Mouse (Mus musculus) liver, adult 2 months (tissue): ENCODE measurements around the gene Ccr9. TPM values are rescaled to one million over a fixed set of nuclear protein-coding genes. Genes with fewer than 3 reads are reported as not detected.

Experiments used
- DNase-seq: peaks from one replicate; pipeline ENCODE4 v3.0.0-alpha.2; 2011; ENCODE audit warnings: low read depth, low spot score; ENCODE audit errors: extremely low read depth
- H3K27ac ChIP-seq: fragments of 200-500 bp; replicated peaks from 2 replicates; pipeline ENCODE4 v1.5.1; 2012; ENCODE audit warnings: low read depth, mild to moderate bottlenecking, control low read depth, inconsistent platforms, low read length; ENCODE audit not compliant: insufficient read depth
- H3K27me3 ChIP-seq: fragments of 200-500 bp; 2 replicates; pipeline ENCODE4 v1.6.1; 2012; ENCODE audit warnings: mild to moderate bottlenecking, moderate library complexity, low read length, inconsistent platforms; ENCODE audit not compliant: control insufficient read depth, insufficient read depth
- H3K36me3 ChIP-seq: fragments of 200-500 bp; 2 replicates; pipeline ENCODE4 v1.6.1; 2012; ENCODE audit warnings: low read length, inconsistent platforms; ENCODE audit not compliant: control insufficient read depth, insufficient read depth
- H3K4me1 ChIP-seq: fragments of 200-500 bp; 2 replicates; pipeline ENCODE4 v1.6.1; 2011; ENCODE audit warnings: low read length; ENCODE audit not compliant: control insufficient read depth, insufficient read depth
- H3K4me3 ChIP-seq: fragments of 200-500 bp; 2 replicates; pipeline ENCODE4 v1.5.1; 2011; ENCODE audit warnings: low read depth, mild to moderate bottlenecking, control low read depth, low read length, moderate library complexity; ENCODE audit not compliant: insufficient read depth
- H3K79me2 ChIP-seq: fragments of 200-500 bp; 2 replicates; pipeline ENCODE4 v1.6.1; 2012; ENCODE audit warnings: inconsistent platforms, mild to moderate bottlenecking, low read length, moderate library complexity; ENCODE audit not compliant: control insufficient read depth, insufficient read depth
- H3K9ac ChIP-seq: fragments of 200-500 bp; 2 replicates; pipeline ENCODE4 v1.6.1; 2012; ENCODE audit warnings: low read depth, mild to moderate bottlenecking, control low read depth, inconsistent platforms, low read length
- CTCF ChIP-seq: fragments of 200-500 bp; IDR thresholded peaks from 2 replicates; pipeline ENCODE4 v1.5.1; 2011; ENCODE audit warnings: low read depth, low read length, control low read depth
- POLR2A ChIP-seq: fragments of 200-500 bp; IDR thresholded peaks from 2 replicates; pipeline ENCODE4 v1.6.1; 2011; ENCODE audit warnings: low read length, control low read depth; ENCODE audit not compliant: insufficient read depth; ENCODE audit errors: extremely low read depth
- WGBS: fragments of 180-500 bp; shearing (Covaris S2); methylation state at CpG from one replicate; pipeline ENCODE4 v1.1.7; 2018; 5-methylcytosine and 5-hydroxymethylcytosine counted together
- polyA plus RNA-seq: library from polyadenylated mRNA; depleted of rRNA; stranded (reverse); fragments of >200 nt; gene quantifications from 2 replicates; pipeline ENCODE4 v1.2.3, GENCODE M21; 2012; rRNA removed
- total RNA-seq: library from RNA; depleted of rRNA; stranded (reverse); fragments of >200 nt; gene quantifications from 2 replicates; pipeline ENCODE4 v1.2.3, GENCODE M21; 2014; rRNA removed

Ccr9 gene
- 0.18 and 0.20 TPM in 2 replicates for total RNA-seq
- 0.21 and 0.22 TPM in 2 replicates for polyA plus RNA-seq

GRCm38 (mm10) chr9:123678327-123679105, at the start of gene Ccr9, which contains the start of gene Slc6a20a:
Gene Ccr9, plus strand, starts transcription at chr9:123678439.
Gene Slc6a20a, minus strand, starts transcription at chr9:123678885.
- 0 out of 2 replicates have a peak within 1 kb of the TSS, but pooled peaks have one; percentile 24 for H3K9ac ChIP-seq
- peak within 1 kb of the TSS; percentile 47; the same call in 1 of the 2 replicates for H3K4me3 ChIP-seq
- H3K27me3 ChIP-seq: peaks cover 9% of the 10 kb centered on the region
- no peak for DNase-seq
- WGBS: 2% methylated on average over 73 of the region's 73 CpGs
- H3K36me3 ChIP-seq: no peaks in the 10 kb centered on the region
- H3K27ac ChIP-seq: no peak within 1 kb of the TSS
- peaks cover 3% of the 10 kb centered on the region for H3K4me1 ChIP-seq
- TF ChIP-seq CTCF (no peak), POLR2A (no peak)
- no peaks in the 10 kb centered on the region for H3K79me2 ChIP-seq

GRCm38 (mm10) chr9:123631666-123632065, 46.6 kb upstream of the Ccr9 start:
- no peak for TF ChIP-seq CTCF
- Histone ChIP-seq H3K27ac (no peak overlapping the region), H3K36me3 (no peaks in the 10 kb centered on the region), H3K4me3 (no peak overlapping the region), H3K9ac (no peak overlapping the region), H3K27me3 (no peaks in the 10 kb centered on the region), H3K4me1 (no peaks in the 10 kb centered on the region), H3K79me2 (no peaks in the 10 kb centered on the region)
- DNase-seq: no peak
- WGBS: 86% methylated on average over 3 of the region's 3 CpGs

DNA sequence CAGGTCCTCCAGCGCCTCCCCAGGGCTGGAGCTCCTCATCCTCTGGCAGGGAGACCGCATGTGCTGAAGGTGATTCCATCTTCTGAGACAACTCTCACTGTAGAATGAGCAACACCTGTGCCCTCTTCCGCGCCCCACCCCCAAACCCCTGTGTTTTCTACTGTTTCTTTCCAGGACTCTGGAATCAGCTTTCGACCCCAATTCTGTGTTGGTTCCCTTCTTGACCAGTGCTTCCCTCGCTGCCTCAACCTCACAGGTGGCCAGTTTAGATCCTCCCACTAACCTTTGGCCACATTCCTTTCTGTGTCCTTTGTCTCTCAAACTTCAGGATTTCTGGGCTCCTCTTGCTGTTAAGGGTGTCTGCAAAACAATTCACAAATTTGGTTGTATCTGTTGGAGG, 46.0 kb upstream of the Ccr9 start, which contains the start of gene Slc6a20b:
Slc6a20b (minus strand) TSS at position 285 of the 400 bp plus-strand sequence.
- Histone ChIP-seq H3K4me1 (no peaks in the 10 kb centered on the region), H3K79me2 (no peaks in the 10 kb centered on the region), H3K9ac (no peak within 1 kb of the TSS), H3K27me3 (no peaks in the 10 kb centered on the region), H3K36me3 (no peaks in the 10 kb centered on the region), H3K4me3 (no peak within 1 kb of the TSS), H3K27ac (no peak within 1 kb of the TSS)
- DNase-seq: no peak
- 75% methylated on average over 6 of the region's 6 CpGs for WGBS
- TF ChIP-seq POLR2A (no peak), CTCF (no peak)

- Histone ChIP-seq H3K4me1 (no peaks in the 10 kb centered on the region), H3K79me2 (no peaks in the 10 kb centered on the region), H3K4me3 (no peak overlapping the region), H3K9ac (no peak overlapping the region), H3K27me3 (no peaks in the 10 kb centered on the region), H3K27ac (no peak overlapping the region), H3K36me3 (no peaks in the 10 kb centered on the region)
- no peak for TF ChIP-seq CTCF
- no peak for DNase-seq
- 81% methylated on average over 3 of the region's 3 CpGs for WGBS
Observed at GRCm38 (mm10) chr9:123632993-123633392, 45.2 kb upstream of the Ccr9 start.

DNA sequence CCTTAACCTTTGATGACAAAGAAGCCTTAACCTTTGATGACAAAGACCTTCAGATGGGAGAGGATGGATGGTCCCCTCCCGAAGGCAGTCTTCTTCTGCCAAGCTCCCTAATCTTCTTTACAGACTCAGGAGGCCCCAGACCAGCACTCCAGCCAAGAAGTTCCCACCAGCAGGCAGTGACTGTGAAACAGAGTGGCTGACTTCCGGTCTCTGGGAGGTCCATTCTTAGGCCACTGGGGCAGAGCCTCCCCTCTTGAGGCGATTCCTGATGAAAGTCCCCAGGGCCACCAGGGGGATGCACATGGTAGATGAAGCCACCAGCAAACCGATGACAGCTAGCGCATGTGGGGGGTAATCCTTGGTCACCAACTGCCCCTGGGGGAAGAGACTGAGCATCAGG, 41.5 kb upstream of the Ccr9 start:
- 80% methylated on average over 5 of the region's 5 CpGs for WGBS
- DNase-seq: no peak
- Histone ChIP-seq H3K4me1 (no peaks in the 10 kb centered on the region), H3K9ac (no peak overlapping the region), H3K4me3 (no peak overlapping the region), H3K79me2 (no peaks in the 10 kb centered on the region), H3K27ac (no peak overlapping the region), H3K36me3 (no peaks in the 10 kb centered on the region), H3K27me3 (no peaks in the 10 kb centered on the region)
- TF ChIP-seq POLR2A: no peak
- TF ChIP-seq CTCF: no peak

- no peak for TF ChIP-seq CTCF
- no peak for TF ChIP-seq POLR2A
- Histone ChIP-seq H3K4me1 (no peaks in the 10 kb centered on the region), H3K79me2 (no peaks in the 10 kb centered on the region), H3K4me3 (no peak overlapping the region), H3K36me3 (no peaks in the 10 kb centered on the region), H3K27me3 (no peaks in the 10 kb centered on the region), H3K9ac (no peak overlapping the region), H3K27ac (no peak overlapping the region)
- DNase-seq: no peak
Observed at GRCm38 (mm10) chr9:123638231-123638630, 40.0 kb upstream of the Ccr9 start.
